Mouse (Mus musculus) lung, postnatal 36 days (tissue): ENCODE results near the gene Pgr15l.

Source experiments
- DNase-seq: peaks from one replicate; pipeline ENCODE4 v3.0.0; 2022; ENCODE audit warnings: mixed read lengths

Gene Pgr15l

GRCm38 (mm10) chrX:97072369-97072768 is at the start of gene Pgr15l:
TSS of gene Pgr15l (plus strand) at chrX:97072596.
- DNase-seq, result no peak

- DNase-seq, result no peak
These were observed 44.9 kb upstream of the Pgr15l start for GRCm38 (mm10) chrX:97027540-97027939.

GRCm38 (mm10) chrX:97069816-97070215 is 2.6 kb upstream of the Pgr15l start:
- DNase-seq, result no peak
